Mouse (Mus musculus) E14TG2a.4 (cell line): ENCODE measurements around the gene 2310050C09Rik.

Experiments used
- H3K27me3 ChIP-seq: 2 replicates; pipeline ENCODE4 v1.6.1; 2014; ENCODE audit warnings: low read length, control low read depth; ENCODE audit not compliant: insufficient read depth
- H3K36me3 ChIP-seq: 2 replicates; pipeline ENCODE4 v1.6.1; 2014; ENCODE audit warnings: low read length, control low read depth; ENCODE audit not compliant: insufficient read depth
- H3K4me1 ChIP-seq: replicated peaks from 2 replicates; pipeline ENCODE4 v1.6.1; 2014; ENCODE audit warnings: low read depth, low read length, control low read depth
- H3K4me3 ChIP-seq: replicated peaks from 2 replicates; pipeline ENCODE4 v1.5.1; 2014; ENCODE audit warnings: mild to moderate bottlenecking, low read length
- H3K9me3 ChIP-seq: 2 replicates; pipeline ENCODE4 v1.6.1; 2014; ENCODE audit warnings: low read length, control low read depth
- CTCF ChIP-seq: conservative IDR thresholded peaks from 2 replicates; pipeline ENCODE4 v1.5.1; 2014; ENCODE audit warnings: low read length
- NANOG ChIP-seq: IDR thresholded peaks from 2 replicates; pipeline ENCODE4 v1.6.1; 2014; ENCODE audit warnings: borderline replicate concordance, low read length, mixed read lengths
- POU5F1 ChIP-seq: IDR thresholded peaks from 2 replicates; pipeline ENCODE4 v1.6.1; 2014; ENCODE audit warnings: low read length, borderline replicate concordance

The 2310050C09Rik gene

GRCm38 (mm10) chr3:92827108-92827507 lies 42.9 kb downstream of the 2310050C09Rik start, which contains the start of gene Kprp:
Gene Kprp, minus strand, starts transcription at chr3:92827247.
- H3K27me3 ChIP-seq, result no peaks in the 10 kb centered on the region
- no peaks in the 10 kb centered on the region for H3K4me1 ChIP-seq
- TF ChIP-seq POU5F1, result no peak
- TF ChIP-seq NANOG, result no peak
- no peak for TF ChIP-seq CTCF
- H3K36me3 ChIP-seq, result no peaks in the 10 kb centered on the region
- no peak within 1 kb of the TSS for H3K4me3 ChIP-seq
- H3K9me3 ChIP-seq, result peaks cover 13% of the 10 kb centered on the region; the same call in 1 of the 2 replicates

- Histone ChIP-seq H3K36me3 (no peaks in the 10 kb centered on the region), H3K4me1 (no peaks in the 10 kb centered on the region), H3K9me3 (peaks cover 13% of the 10 kb centered on the region; the same call in 1 of the 2 replicates), H3K27me3 (no peaks in the 10 kb centered on the region), H3K4me3 (no peak overlapping the region)
- TF ChIP-seq NANOG (no peak), POU5F1 (no peak), CTCF (no peak)
Measured at GRCm38 (mm10) chr3:92825808-92826207, 44.2 kb downstream of the 2310050C09Rik start.
